Mouse (Mus musculus) liver, embryonic 13.5 days (tissue): Measurements from ENCODE around the gene Bmp7. TPM values are rescaled to one million over a fixed set of nuclear protein-coding genes. Genes with fewer than 3 reads are reported as not detected.

Source experiments
- ATAC-seq: fragments of 200-750 bp; cut with Nextera tagmentation; 2 replicates; pipeline ENCODE4 v1.8.0; 2017; ENCODE audit warnings: low read depth, mild to moderate bottlenecking, moderate number of reproducible peaks, moderate library complexity
- DNase-seq: peaks from one replicate; pipeline ENCODE4 v3.0.0; 2022
- H3K27ac ChIP-seq: fragments of 300-500 bp; sonication (generic); 2 replicates; pipeline ENCODE4 v1.5.1; 2015; ENCODE audit warnings: moderate library complexity, mild to moderate bottlenecking, inconsistent platforms
- H3K27me3 ChIP-seq: fragments of 300-500 bp; sonication (generic); 2 replicates; pipeline ENCODE4 v1.6.1; 2015; ENCODE audit warnings: mild to moderate bottlenecking, inconsistent platforms
- H3K36me3 ChIP-seq: fragments of 300-500 bp; sonication (generic); 2 replicates; pipeline ENCODE4 v1.6.1; 2015; ENCODE audit warnings: mild to moderate bottlenecking, inconsistent platforms
- H3K4me1 ChIP-seq: fragments of 300-500 bp; sonication (generic); replicated peaks from 2 replicates; pipeline ENCODE4 v1.6.1; 2015; ENCODE audit warnings: inconsistent platforms
- H3K4me2 ChIP-seq: fragments of 300-500 bp; sonication (generic); 2 replicates; pipeline ENCODE4 v1.6.1; 2015; ENCODE audit warnings: inconsistent platforms, mild to moderate bottlenecking, moderate library complexity
- H3K4me3 ChIP-seq: fragments of 300-500 bp; sonication (generic); replicated peaks from 2 replicates; pipeline ENCODE4 v1.5.1; 2015; ENCODE audit warnings: mild to moderate bottlenecking, inconsistent platforms
- H3K9ac ChIP-seq: fragments of 300-500 bp; sonication (generic); 2 replicates; pipeline ENCODE4 v1.6.1; 2015; ENCODE audit warnings: mild to moderate bottlenecking, inconsistent platforms
- H3K9me3 ChIP-seq: fragments of 300-500 bp; sonication (generic); replicated peaks from 2 replicates; pipeline ENCODE4 v1.6.1; 2016; ENCODE audit warnings: inconsistent platforms
- WGBS: fragments of 180-500 bp; shearing (Covaris S2); methylation state at CpG from one replicate; pipeline ENCODE4 v1.1.7; 2015; ENCODE audit not compliant: insufficient replicate concordance; 5-methylcytosine and 5-hydroxymethylcytosine counted together
- microRNA-seq: library from miRNA; unstranded; fragments of <30 nt; microRNA quantifications from one replicate; pipeline ENCODE4, GENCODE M21; 2016
- polyA plus RNA-seq: library from polyadenylated mRNA; unstranded; fragments of >200 nt; fragmentation: Nextera tagmentation; extraction: Ambion mirVana; gene quantifications from 2 replicates; pipeline ENCODE4 v1.2.1, GENCODE M21; 2015

Gene Bmp7
- polyA plus RNA-seq, 1 experiment from 2014 or later: 2.2 TPM

GRCm38 (mm10) chr2:172825785-172826145 is 114.4 kb downstream of the Bmp7 start:
- Histone ChIP-seq H3K4me1 (no peaks in the 10 kb centered on the region), H3K36me3 (no peaks in the 10 kb centered on the region), H3K4me3 (no peak overlapping the region), H3K27me3 (peaks cover 36% of the 10 kb centered on the region), H3K4me2 (no peak overlapping the region), H3K9ac (no peak overlapping the region), H3K27ac (no peak overlapping the region), H3K9me3 (no peaks in the 10 kb centered on the region)
- ATAC-seq (no peak), DNase-seq (no peak)
- WGBS: 66% methylated on average over 11 of the region's 11 CpGs

DNA sequence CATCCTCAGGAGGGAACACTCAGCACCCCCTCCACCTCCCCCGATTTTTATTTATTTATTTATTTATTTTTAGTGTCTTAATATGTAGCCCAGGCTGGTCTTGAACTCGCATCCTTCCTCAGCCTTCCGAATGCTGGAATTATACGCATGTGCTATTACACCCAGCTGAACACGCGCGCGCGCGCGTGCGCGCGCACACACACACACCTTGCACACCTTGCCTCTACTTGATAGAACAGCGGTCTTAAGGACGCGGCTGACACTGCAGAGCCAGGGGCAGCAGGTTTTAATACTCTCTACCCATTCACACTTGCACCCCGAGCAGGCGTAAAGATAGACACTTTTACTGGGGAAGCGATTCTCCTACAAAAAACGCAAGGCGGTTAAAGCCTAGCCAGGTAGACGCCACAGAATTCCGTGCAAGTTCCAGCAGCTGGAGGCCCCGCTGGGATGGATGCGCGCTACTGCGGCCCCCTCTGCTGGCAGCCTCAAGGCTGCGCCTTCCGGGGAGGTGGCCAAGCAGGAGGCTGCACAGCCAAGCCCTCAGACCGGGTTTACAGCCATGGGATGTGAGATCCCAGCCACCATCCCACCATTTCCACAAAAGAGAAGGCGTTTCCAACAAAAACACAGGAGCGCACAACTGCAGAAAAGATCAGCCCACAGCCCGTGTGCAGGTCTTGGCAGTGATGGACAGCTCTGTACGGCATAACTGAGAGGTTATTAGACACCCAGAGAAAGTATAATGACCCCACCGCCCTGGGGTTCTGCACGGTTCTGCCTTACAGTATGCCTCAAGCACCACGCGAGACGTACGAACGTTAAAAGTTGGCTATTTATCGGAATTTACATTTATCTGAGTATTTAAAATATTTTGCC is 115.0 kb downstream of the Bmp7 start:
- 0 out of 2 replicates have a peak overlapping the region, but pooled peaks have one; percentile 17 for H3K4me2 ChIP-seq
- H3K27me3 ChIP-seq: peaks cover 36% of the 10 kb centered on the region
- H3K4me1 ChIP-seq: no peaks in the 10 kb centered on the region
- H3K36me3 ChIP-seq: no peaks in the 10 kb centered on the region
- H3K27ac ChIP-seq: no peak overlapping the region
- 17% methylated on average over 43 of the region's 43 CpGs for WGBS
- H3K9me3 ChIP-seq: no peaks in the 10 kb centered on the region
- ATAC-seq (no peak), DNase-seq (no peak)
- H3K4me3 ChIP-seq: no peak overlapping the region
- no peak overlapping the region for H3K9ac ChIP-seq

GRCm38 (mm10) chr2:172818631-172819230 is 121.4 kb downstream of the Bmp7 start:
- Histone ChIP-seq H3K4me3 (no peak overlapping the region), H3K36me3 (no peaks in the 10 kb centered on the region), H3K4me2 (no peak overlapping the region), H3K9me3 (peaks cover 5% of the 10 kb centered on the region; the same call in 1 of the 2 replicates), H3K4me1 (no peaks in the 10 kb centered on the region), H3K9ac (no peak overlapping the region), H3K27me3 (peaks cover 11% of the 10 kb centered on the region), H3K27ac (no peak overlapping the region)
- 51% methylated on average over 10 of the region's 10 CpGs for WGBS
- no peak for ATAC-seq
- no peak for DNase-seq

Small RNA genes within 50 kb of the gene (microRNA-seq; reads per million reads assigned to microRNA genes)
- gene Gm22773: not detected

Other genes with a start within 250 kb of the Bmp7 start
- 0.08 TPM in 1 of 2 replicates, not detected in the other for gene Spo11, start 37.4 kb upstream of the Bmp7 start, polyA plus RNA-seq
- 94.5 and 96.8 TPM in 2 replicates for gene Rae1, start 59.8 kb upstream of the Bmp7 start, polyA plus RNA-seq
- 260 and 311 TPM in 2 replicates for gene Rbm38, start 80.2 kb upstream of the Bmp7 start, polyA plus RNA-seq
- gene Ctcfl, start 179.2 kb upstream of the Bmp7 start, polyA plus RNA-seq: 0.02 and 0.05 TPM in 2 replicates
- gene Pck1, start 212.7 kb upstream of the Bmp7 start, polyA plus RNA-seq: 0.22 and 0.24 TPM in 2 replicates